Mouse (Mus musculus) embryo, embryonic 9.5 days (tissue): ENCODE measurements at regions not wholly inside any gene's neighbourhood (a gene's known extent, or its start where the extent isn't known, plus 50 kb on each side); places are given as distances from the start of the nearest gene placed in this dataset.
"Not testable (repeated sequence)": the region's sequence is repeated elsewhere in the genome, so short reads cannot be mapped to it uniquely, and the experiment has no call there.

Source experiments
- DNase-seq: peaks from one replicate; pipeline ENCODE4 v3.0.0-alpha.2; 2017; ENCODE audit errors: extremely low spot score

- DNase-seq: no peak
Measured at GRCm38 (mm10) chr11:40536236-40536765, 158.7 kb downstream of the Mat2b start.

GRCm38 (mm10) chr11:40510325-40511239 lies 184.4 kb downstream of the Mat2b start:
- DNase-seq: no peak

GRCm38 (mm10) chr11:40491599-40491998 lies 203.4 kb downstream of the Mat2b start:
- no peak for DNase-seq

GRCm38 (mm10) chr11:40478171-40478570 lies 216.8 kb downstream of the Mat2b start:
- not testable (repeated sequence) for DNase-seq

- DNase-seq: peak; percentile 7
Measured at GRCm38 (mm10) chr11:40477294-40477693, 217.7 kb downstream of the Mat2b start.

GRCm38 (mm10) chr11:40469080-40469705 lies 225.8 kb downstream of the Mat2b start:
- DNase-seq: peak; percentile 58

GRCm38 (mm10) chr11:40456571-40456970 lies 238.4 kb downstream of the Mat2b start:
- DNase-seq: no peak

GRCm38 (mm10) chr11:40454994-40455393 lies 240.0 kb downstream of the Mat2b start:
- DNase-seq: not testable (repeated sequence)

GRCm38 (mm10) chr11:40446846-40447245 lies 248.2 kb downstream of the Mat2b start:
- DNase-seq: no peak

GRCm38 (mm10) chr11:40434002-40434401 lies 261.0 kb downstream of the Mat2b start:
- DNase-seq: no peak

GRCm38 (mm10) chr11:40428858-40429257 lies 266.1 kb downstream of the Mat2b start:
- DNase-seq: no peak

- DNase-seq: no peak
Measured at GRCm38 (mm10) chr11:40424316-40424715, 270.7 kb downstream of the Mat2b start.

GRCm38 (mm10) chr11:40407571-40407970 lies 287.4 kb downstream of the Mat2b start:
- no peak for DNase-seq

- DNase-seq: no peak
Measured at GRCm38 (mm10) chr11:40402249-40402648, 292.8 kb downstream of the Mat2b start.

- no peak for DNase-seq
Measured at GRCm38 (mm10) chr11:40397453-40398104, 297.4 kb downstream of the Mat2b start.

- no peak for DNase-seq
Measured at GRCm38 (mm10) chr11:40395331-40395730, 299.7 kb downstream of the Mat2b start.

GRCm38 (mm10) chr11:40394864-40395266 lies 300.1 kb downstream of the Mat2b start:
- DNase-seq: no peak

GRCm38 (mm10) chr11:40394283-40394758 lies 300.7 kb downstream of the Mat2b start:
- no peak for DNase-seq

GRCm38 (mm10) chr11:40380696-40381095 lies 314.3 kb downstream of the Mat2b start:
- no peak for DNase-seq

GRCm38 (mm10) chr11:40371696-40372095 lies 323.3 kb downstream of the Mat2b start:
- DNase-seq: no peak

- DNase-seq: no peak
Measured at GRCm38 (mm10) chr11:40366573-40366972, 328.4 kb downstream of the Mat2b start.
